Mouse (Mus musculus) splenic B cell, adult 2 months (primary cell): ENCODE results near the gene Nup43.
A peak's percentile ranks its signal among the peaks of the same experiment; 100 is the strongest.
"Not testable (repeated sequence)": the region's sequence is repeated elsewhere in the genome, so short reads cannot be mapped to it uniquely, and the experiment has no call there.

Experiments used
- DNase-seq: peaks from one replicate; pipeline ENCODE4 v3.0.0-alpha.2; 2011; ENCODE audit warnings: low read depth, low spot score
- H3K27me3 ChIP-seq: 2 replicates; pipeline ENCODE4 v1.6.1; 2012; ENCODE audit warnings: mild to moderate bottlenecking, low read length, moderate library complexity, mixed read lengths; ENCODE audit not compliant: control insufficient read depth, poor library complexity, insufficient read depth, severe bottlenecking
- H3K36me3 ChIP-seq: 2 replicates; pipeline ENCODE4 v1.6.1; 2012; ENCODE audit warnings: mild to moderate bottlenecking, low read length, moderate library complexity, mixed read lengths; ENCODE audit not compliant: control insufficient read depth, poor library complexity, insufficient read depth, severe bottlenecking

Nup43 gene

GRCm38 (mm10) chr10:7667342-7667802 is at the start of gene Nup43:
Gene Nup43, plus strand, starts transcription at chr10:7667503.
- peak; percentile 95 for DNase-seq
- Histone ChIP-seq H3K36me3 (peaks cover 3% of the 10 kb centered on the region), H3K27me3 (no peaks in the 10 kb centered on the region)

- H3K27me3 ChIP-seq, DNase-seq, H3K36me3 ChIP-seq: not testable (repeated sequence)
Measured at GRCm38 (mm10) chr10:7617556-7617955, 49.7 kb upstream of the Nup43 start.

GRCm38 (mm10) chr10:7619821-7620241 is 47.5 kb upstream of the Nup43 start:
- no peaks in the 10 kb centered on the region for H3K27me3 ChIP-seq
- no peaks in the 10 kb centered on the region for H3K36me3 ChIP-seq
- no peak for DNase-seq

- Histone ChIP-seq H3K27me3 (no peaks in the 10 kb centered on the region), H3K36me3 (no peaks in the 10 kb centered on the region)
- DNase-seq, result no peak
Measured at GRCm38 (mm10) chr10:7620723-7621122, 46.6 kb upstream of the Nup43 start.

- Histone ChIP-seq H3K27me3 (no peaks in the 10 kb centered on the region), H3K36me3 (no peaks in the 10 kb centered on the region)
- no peak for DNase-seq
Measured at GRCm38 (mm10) chr10:7622378-7622777, 44.9 kb upstream of the Nup43 start.

GRCm38 (mm10) chr10:7623861-7624518 is 43.3 kb upstream of the Nup43 start:
- no peaks in the 10 kb centered on the region for H3K27me3 ChIP-seq
- H3K36me3 ChIP-seq, result no peaks in the 10 kb centered on the region
- no peak for DNase-seq

- Histone ChIP-seq H3K27me3 (no peaks in the 10 kb centered on the region), H3K36me3 (no peaks in the 10 kb centered on the region)
- no peak for DNase-seq
Measured at GRCm38 (mm10) chr10:7629092-7629491, 38.2 kb upstream of the Nup43 start.

- no peak for DNase-seq
- H3K36me3 ChIP-seq, result no peaks in the 10 kb centered on the region
- no peaks in the 10 kb centered on the region for H3K27me3 ChIP-seq
Measured at GRCm38 (mm10) chr10:7630286-7630685, 37.0 kb upstream of the Nup43 start.

- Histone ChIP-seq H3K27me3 (no peaks in the 10 kb centered on the region), H3K36me3 (no peaks in the 10 kb centered on the region)
- no peak for DNase-seq
Measured at GRCm38 (mm10) chr10:7630951-7631720, 36.2 kb upstream of the Nup43 start.

- DNase-seq, result no peak
- peaks cover 22% of the 10 kb centered on the region for H3K36me3 ChIP-seq
- H3K27me3 ChIP-seq, result no peaks in the 10 kb centered on the region
Measured at GRCm38 (mm10) chr10:7640366-7640765, 26.9 kb upstream of the Nup43 start.

GRCm38 (mm10) chr10:7645911-7646310 is 21.4 kb upstream of the Nup43 start:
- H3K27me3 ChIP-seq, result no peaks in the 10 kb centered on the region
- no peak for DNase-seq

GRCm38 (mm10) chr10:7649059-7649458 is 18.2 kb upstream of the Nup43 start:
- no peaks in the 10 kb centered on the region for H3K27me3 ChIP-seq
- no peak for DNase-seq
- peaks cover 4% of the 10 kb centered on the region for H3K36me3 ChIP-seq

More at GRCm38 (mm10) chr10:7645911-7646310, 21.4 kb upstream of the Nup43 start:
- H3K36me3 ChIP-seq, result peaks cover 10% of the 10 kb centered on the region

- H3K27me3 ChIP-seq, result no peaks in the 10 kb centered on the region
- no peak for DNase-seq
- H3K36me3 ChIP-seq, result peaks cover 4% of the 10 kb centered on the region
Measured at GRCm38 (mm10) chr10:7651057-7651456, 16.2 kb upstream of the Nup43 start.

- peak; percentile 82 for DNase-seq
- H3K27me3 ChIP-seq, result no peaks in the 10 kb centered on the region
- H3K36me3 ChIP-seq, result no peaks in the 10 kb centered on the region
Measured at GRCm38 (mm10) chr10:7662471-7663141, 4.7 kb upstream of the Nup43 start.
